Mouse (Mus musculus) megakaryocyte progenitor cell, adult 5-6 weeks (primary cell): Measurements from ENCODE around the gene Emg1. TPM values are rescaled to one million over a fixed set of nuclear protein-coding genes. Genes with fewer than 3 reads are reported as not detected.
"Not testable (repeated sequence)": the region's sequence is repeated elsewhere in the genome, so short reads cannot be mapped to it uniquely, and the experiment has no call there.

Experiments used
- ATAC-seq: replicated peaks from 2 replicates; pipeline ENCODE4 v1.8.0; 2016; ENCODE audit warnings: mild to moderate bottlenecking, moderate TSS enrichment, inconsistent platforms; ENCODE audit not compliant: poor library complexity
- total RNA-seq, 2 experiments: library from RNA; stranded (forward) in 1 of 2; stranded (reverse) in 1 of 2; fragments of 157-497, 149-512 nt in 1 of 2; fragments of 200-1000 nt in 1 of 2; gene quantifications; 2 replicates each; pipeline versions ENCODE4 v1.2.3 to v1.2.4; 2015 to 2017

The Emg1 gene
- total RNA-seq, 2 experiments from 2014 or later: 205 to 317 TPM

DNA sequence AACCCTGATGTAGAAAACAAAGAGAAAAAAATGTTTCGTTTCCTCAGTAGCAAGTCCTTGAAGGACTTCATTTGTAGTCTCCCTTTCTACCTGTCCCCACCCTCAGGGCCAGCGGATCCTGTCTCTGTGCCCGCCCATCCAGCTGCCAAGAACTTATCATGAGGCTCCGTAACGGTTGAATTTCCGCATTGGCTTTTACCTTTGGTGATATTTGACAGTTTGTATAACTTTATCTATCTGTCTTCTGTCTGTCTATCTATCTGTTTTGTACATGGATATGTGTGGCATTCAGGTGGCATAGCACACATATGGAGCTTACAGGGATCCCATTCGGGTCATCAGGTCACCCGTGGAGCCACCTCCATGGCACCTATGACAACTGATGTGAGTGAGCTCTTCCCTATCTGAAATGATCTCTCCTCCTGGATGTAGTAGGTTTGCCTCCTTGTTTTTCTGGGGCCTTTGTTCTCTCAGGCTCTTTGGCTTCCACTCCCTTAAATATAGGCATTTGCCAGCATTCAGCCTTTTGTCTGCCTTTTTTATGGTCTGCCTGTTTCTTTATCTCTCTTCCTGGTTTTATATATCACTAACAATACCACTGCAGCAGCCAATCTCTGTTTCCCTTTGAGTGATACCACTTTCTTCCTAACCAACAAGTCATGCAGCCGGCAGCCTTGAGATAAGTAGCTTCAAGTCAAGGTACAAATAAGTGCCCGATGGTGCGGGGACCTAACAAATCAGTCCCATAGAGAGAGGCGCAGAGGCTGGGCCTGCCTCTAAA, 26.2 kb downstream of the Emg1 start:
- ATAC-seq: peak; percentile 74

DNA sequence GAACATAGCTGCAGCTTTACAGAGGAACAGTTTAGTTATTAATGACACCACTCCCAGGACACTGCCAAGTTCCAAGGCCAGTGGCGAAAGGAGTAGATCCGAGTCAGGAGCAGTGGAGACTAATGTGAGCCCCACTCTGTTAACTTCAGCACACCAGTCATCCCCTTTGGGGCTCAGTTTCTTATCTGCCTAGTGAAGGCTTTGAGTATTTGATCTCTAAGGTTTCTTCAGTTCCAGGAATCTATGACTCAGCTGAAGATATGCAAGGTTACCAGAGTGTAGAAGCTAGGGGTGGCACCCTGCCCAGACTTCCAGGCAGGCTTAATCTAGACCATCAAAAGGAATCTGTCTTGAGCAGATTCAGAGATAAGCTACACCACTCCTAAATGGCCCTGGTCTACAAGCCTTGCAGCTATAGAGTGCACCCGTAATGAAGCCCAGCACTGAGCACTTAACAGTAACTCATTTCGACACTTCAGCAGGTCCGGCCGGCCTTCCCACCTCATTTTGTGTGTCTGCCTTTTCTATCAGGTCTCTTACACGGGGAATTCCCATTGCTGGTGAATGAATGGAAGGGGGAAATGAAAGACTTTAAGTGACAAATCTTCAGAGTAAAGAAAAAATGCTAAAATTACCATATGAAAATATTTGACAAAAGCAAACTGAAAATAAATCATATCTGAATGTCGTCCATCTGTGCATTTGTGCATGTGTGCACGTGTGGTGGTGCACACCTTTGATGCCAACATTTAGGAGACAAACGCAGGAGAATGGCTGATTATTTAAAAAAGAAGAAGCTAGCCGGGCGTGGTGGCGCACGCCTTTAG, 28.2 kb downstream of the Emg1 start:
- peak; percentile 35 for ATAC-seq

DNA sequence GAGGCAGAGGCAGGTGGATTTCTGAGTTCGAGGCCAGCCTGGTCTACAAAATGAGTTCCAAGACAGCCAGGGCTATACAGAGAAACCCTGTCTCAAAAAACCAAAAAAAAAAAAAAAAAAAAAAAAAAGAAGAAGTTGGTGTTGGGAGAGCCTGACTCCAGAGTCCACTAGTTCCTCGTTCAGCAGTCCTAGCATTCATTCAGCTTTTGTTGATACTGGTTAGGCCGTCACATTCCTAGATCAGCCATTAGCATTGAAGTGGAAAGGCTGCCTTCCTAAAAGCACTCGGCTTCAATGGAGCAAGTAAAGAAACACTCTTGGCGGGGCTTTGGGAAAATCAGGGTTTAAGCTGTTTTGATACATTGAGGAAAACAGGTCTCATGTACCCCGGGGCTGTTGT, 29.7 kb downstream of the Emg1 start:
- not testable (repeated sequence) for ATAC-seq

- no peak for ATAC-seq
Observed at GRCm38 (mm10) chr6:124679486-124679885, 32.5 kb downstream of the Emg1 start.

GRCm38 (mm10) chr6:124678769-124679168, 33.2 kb downstream of the Emg1 start:
- ATAC-seq: no peak

DNA sequence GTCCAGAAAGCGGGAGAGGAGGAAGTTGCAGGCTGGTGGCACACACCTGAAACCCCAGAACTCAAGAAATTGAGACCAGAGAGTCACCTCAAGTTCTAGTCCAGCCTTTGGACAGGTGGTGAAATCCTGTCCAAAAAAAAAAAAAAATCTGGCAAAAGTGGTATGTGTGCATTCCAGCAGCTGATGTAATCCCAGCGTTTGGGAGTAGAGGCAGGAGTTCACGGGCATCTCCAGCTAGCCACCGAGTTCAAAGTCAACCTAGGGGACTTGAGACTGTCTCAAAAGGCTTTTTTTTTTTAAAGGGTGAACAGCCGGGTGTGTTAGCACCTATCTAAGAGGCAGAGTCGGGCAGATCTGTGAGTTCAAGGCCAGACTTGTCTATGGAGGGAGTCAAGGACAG, 35.8 kb downstream of the Emg1 start:
- no peak for ATAC-seq

DNA sequence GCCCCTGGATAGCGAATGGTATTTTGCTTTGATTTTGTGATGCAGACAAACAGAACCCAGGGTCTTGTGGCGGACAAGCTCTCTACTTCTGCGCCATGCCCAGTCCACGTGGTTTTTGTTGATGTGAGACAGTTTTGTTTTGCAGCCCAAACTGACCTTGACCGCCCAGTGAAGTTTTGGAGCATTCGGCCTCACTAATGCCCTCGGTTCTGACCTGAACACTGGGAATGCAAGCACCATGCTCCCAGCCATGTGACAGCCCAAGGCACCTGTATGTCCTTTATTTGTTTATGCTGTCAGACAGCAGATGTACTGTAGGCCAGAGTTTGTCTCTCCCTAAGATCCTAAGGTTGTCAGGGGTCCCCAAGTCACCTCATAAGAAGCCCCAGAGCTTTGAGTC, 37.4 kb downstream of the Emg1 start:
- no peak for ATAC-seq

- ATAC-seq: no peak
Observed at GRCm38 (mm10) chr6:124673619-124674018, 38.4 kb downstream of the Emg1 start.

DNA sequence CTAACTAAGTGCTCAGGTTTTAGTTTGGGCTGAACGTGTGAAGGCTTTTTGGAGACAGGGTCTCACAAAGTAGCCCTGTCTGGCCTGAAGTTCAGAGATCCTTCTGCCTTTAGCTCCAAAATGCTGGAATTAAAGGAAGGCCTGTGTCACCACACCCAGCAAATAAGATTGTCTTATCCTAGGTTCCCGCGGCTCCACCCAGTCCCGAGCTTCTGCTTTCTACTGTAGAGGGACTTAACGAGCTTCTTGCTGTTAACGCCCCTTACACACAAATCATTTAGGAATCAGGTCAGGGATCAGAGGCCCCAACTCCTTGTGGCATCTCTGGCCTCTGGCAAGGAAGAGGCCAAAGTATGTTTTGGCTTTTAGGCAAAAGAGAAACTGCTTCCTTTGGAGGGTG, 39.9 kb downstream of the Emg1 start:
- 0 out of 2 replicates have a peak, but pooled peaks have one; percentile 42 for ATAC-seq

GRCm38 (mm10) chr6:124670281-124670900, 41.6 kb downstream of the Emg1 start:
- no peak for ATAC-seq

DNA sequence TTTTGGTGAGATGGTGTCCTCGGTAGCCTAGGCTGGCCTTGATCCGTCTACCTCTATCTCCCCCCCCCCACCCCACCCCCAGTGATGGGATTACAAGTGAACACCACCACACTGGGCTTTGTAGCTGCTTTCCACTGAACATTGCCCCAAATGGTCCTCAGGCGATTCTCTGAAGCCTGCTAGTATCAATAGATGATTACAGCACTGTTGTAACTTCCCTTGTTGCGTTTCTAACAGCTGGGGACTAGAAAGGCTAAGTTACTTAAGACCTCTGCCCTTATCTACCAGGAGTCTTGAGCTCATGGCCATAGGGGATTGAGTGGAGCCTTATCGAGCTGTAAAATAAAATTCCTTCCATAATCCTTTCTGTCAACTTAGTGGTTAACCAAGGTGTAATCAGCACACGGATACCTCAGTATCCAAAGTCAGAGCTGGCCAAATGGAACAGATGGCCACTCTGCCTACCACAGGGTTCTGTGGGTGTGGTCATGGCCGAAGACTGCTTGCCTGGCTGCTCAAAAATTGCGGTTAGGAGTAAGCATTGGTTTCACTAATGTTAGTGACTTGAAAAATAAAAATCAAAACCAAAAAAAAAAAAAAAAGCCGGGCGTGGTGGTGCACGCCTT, 42.6 kb downstream of the Emg1 start:
- ATAC-seq: peak; percentile 32

GRCm38 (mm10) chr6:124665011-124665410, 47.0 kb downstream of the Emg1 start:
- no peak for ATAC-seq

- no peak for ATAC-seq
Observed at GRCm38 (mm10) chr6:124664256-124664655, 47.7 kb downstream of the Emg1 start.

DNA sequence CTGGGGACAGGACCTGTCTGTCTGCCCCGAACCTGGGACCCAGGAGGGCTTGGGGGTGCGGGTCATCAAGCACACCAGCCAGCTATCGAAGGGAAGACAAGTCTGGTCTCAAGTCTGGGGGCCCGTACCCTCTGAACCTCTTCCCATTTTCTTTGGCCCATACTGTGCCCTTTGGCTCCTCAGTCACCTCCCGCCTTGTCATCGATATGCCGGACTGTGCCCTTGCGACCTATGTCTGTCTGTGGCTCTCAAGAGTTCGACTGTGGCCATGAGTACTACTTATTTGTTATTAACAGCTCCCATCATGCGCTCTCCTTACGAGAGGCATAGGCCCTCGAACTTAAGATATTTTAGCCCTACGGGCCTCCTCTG, 48.6 kb downstream of the Emg1 start:
- ATAC-seq: no peak

DNA sequence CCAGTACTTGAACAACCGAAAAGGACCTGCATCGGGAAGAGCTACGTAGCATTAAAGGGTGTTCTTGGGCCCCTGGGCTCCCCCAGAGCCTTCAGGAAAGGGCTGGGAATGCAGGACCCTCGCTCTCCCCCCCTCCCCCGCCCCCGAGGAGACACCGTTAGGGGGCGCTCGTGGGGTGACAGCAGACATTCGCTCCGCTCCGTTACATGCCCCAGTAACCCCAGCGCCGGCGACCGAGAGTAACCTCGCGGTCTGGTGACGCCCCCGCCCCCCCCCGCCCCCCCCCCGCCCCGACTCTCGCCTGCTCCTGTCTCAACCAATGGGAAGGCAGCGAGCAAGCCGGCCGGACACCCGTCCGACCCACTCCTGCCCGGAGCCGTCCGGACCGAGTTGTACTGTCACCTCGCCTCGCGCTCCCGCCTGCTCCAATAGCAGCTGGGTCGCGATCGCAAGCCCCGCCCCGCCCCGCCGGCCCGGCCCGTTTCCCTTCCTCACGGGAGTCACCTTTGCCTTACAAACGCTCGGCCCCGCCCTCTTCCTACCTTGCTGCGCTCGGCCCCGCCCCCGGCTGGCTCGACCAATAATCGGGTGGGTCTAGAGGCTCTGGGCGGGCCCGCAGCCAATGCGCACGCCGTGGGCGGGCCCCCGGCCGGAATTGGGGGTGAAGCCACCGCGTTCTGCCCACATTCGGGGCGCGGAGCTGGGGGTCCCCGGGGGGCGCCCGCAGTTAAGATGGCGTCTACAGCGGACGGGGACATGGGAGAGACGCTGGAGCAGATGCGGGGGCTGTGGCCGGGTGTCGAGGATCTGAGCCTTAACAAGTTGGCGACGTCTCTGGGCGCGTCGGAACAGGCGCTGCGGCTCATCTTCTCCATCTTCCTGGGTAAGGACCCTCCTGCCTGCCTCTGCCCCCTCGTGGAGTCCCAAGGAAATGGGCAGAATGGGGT, 49.2 kb downstream of the Emg1 start, which contains the start of gene Lpcat3:
Gene Lpcat3, plus strand, starts transcription at position 551 of the 947 bp plus-strand sequence.
- ATAC-seq: peak; percentile 87

- no peak for ATAC-seq
Observed at GRCm38 (mm10) chr6:124661995-124662394, 50.0 kb downstream of the Emg1 start.

GRCm38 (mm10) chr6:124661156-124661806, 50.7 kb downstream of the Emg1 start:
- ATAC-seq: no peak

DNA sequence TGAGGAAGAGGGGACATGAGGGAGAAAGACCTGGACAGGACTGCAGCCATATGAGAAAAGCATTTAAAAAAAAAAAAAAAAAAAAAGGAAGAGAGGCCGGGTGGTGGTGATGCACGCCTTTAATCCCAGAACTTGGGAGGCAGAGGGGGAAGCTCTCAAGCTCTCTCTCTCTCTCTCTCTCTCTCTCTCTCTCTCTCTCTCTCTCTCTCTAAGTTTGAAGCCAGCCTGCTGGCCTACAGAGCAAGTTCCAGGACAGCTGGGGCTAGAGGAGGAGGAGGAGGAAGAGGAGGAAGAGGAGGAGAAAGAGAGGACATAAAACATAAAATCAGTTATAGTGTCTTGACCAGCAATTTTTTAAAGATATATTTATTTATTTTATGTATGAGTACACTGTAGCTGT, 53.9 kb downstream of the Emg1 start:
- ATAC-seq: no peak

- no peak; the same call in 1 of the 2 replicates for ATAC-seq
Observed at GRCm38 (mm10) chr6:124655893-124656292, 56.1 kb downstream of the Emg1 start.
